Mouse (Mus musculus) ES-Bruce4 (cell line): ENCODE measurements at regions not wholly inside any gene's neighbourhood (a gene's known extent, or its start where the extent isn't known, plus 50 kb on each side); places are given as distances from the start of the nearest gene placed in this dataset.

ENCODE experiments used
- CTCF ChIP-seq: IDR thresholded peaks from one replicate; pipeline ENCODE4 v1.8.1; 2011; ENCODE audit warnings: low read depth, low read length
- EP300 ChIP-seq: IDR thresholded peaks from 2 replicates; pipeline ENCODE4 v1.6.1; 2011; ENCODE audit warnings: low read depth, low read length; ENCODE audit not compliant: insufficient read depth
- POLR2A ChIP-seq: IDR thresholded peaks from one replicate; pipeline ENCODE4 v1.8.1; 2011; ENCODE audit warnings: low read length; ENCODE audit not compliant: insufficient read depth

GRCm38 (mm10) chr5:25591709-25592108 lies 75.8 kb downstream of the Cct8l1 start:
- TF ChIP-seq POLR2A (no peak), CTCF (no peak), EP300 (no peak)
